Mouse (Mus musculus): ENCODE measurements around the gene Ift172.

Ift172 gene

GRCm38 (mm10) chr5:31257616-31258015 is 33.3 kb downstream of the Ift172 start:
- no peak for DNase-seq (ENCODE audit: low spot score in 2 of 2)

DNA sequence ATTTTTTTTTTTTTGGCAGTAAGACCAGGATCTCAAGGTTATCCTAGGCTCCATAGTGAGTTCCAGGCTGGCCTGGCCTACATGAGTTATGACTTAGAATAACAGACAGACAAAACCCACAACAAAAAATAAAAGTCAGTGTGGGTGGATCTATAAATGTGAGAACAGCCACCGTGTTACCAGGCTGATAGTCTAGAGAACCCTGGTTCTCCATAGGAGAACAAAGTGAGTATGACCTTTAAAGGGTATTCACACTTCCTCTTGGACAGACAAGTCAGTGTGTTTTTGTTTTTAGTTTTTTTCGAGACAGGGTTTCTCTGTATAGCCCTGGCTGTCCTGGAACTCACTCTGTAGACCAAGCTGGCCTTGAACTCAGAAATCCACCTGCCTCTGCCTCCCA is 34.9 kb downstream of the Ift172 start:
- no peak for DNase-seq (ENCODE audit: low spot score in 2 of 2)

GRCm38 (mm10) chr5:31255381-31255780 is 35.5 kb downstream of the Ift172 start:
- DNase-seq (ENCODE audit: low spot score in 2 of 2), result no peak

GRCm38 (mm10) chr5:31254901-31255300 is 36.0 kb downstream of the Ift172 start:
- DNase-seq (ENCODE audit: low spot score in 2 of 2), result no peak

- DNase-seq (ENCODE audit: low spot score in 2 of 2), result peak; percentile 48 to 76
Measured at GRCm38 (mm10) chr5:31254452-31254851, 36.5 kb downstream of the Ift172 start.

- DNase-seq (ENCODE audit: low spot score in 2 of 2), result no peak
Measured at GRCm38 (mm10) chr5:31253806-31254205, 37.1 kb downstream of the Ift172 start.

- no peak for DNase-seq (ENCODE audit: low spot score in 2 of 2)
Measured at GRCm38 (mm10) chr5:31252795-31253545, 37.9 kb downstream of the Ift172 start.

DNA sequence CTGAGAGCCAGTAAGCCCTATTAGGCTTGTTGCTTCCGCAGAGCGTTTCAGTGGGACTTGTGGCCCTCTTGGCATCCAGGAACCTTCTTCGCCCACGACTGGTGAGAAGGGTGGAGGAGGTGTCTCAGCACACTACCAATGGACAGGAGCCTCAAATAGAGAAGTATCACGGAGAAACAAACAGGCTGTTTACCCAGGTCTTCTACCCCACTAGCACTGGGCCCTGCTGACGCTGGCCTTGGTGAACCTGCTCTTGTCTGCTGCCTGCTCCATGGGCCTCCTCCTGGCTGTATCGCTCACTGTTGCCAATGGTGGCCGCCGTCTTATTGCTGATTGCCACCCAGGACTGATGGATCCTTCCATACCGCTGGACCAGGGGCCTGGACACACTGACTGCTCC is 38.8 kb downstream of the Ift172 start:
- no peak for DNase-seq (ENCODE audit: low spot score in 2 of 2)

DNA sequence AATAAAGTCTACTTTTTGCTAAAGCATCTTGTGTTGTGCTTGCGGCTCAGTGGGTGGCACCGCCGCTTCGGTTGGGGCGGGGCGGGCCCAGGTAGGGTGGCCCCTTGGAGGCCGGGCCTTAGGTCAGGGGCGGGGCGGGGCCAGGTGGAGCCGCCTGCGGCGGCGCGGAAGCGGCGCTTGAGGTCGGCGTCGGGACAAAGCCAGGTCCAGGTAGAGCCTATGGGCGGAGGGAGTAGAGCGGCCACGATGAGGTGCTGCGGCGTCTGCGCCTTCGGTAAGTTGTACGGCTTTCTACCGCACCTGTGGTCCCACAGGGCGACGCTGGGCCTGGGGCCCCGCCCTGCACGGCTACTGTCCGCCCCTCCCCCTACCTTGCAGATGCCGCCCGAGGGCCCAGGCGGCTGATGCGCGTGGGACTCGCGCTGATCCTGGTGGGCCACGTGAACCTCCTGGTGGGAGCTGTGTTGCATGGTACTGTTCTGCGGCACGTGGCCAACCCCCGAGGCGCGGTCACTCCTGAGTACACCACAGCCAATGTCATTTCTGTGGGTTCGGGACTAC is 39.3 kb downstream of the Ift172 start, which contains the start of gene Krtcap3:
TSS of gene Krtcap3 (plus strand) at position 151 of the 561 bp plus-strand sequence.
- DNase-seq (ENCODE audit: low spot score in 2 of 2), result peak; percentile 68 to 72

GRCm38 (mm10) chr5:31250716-31251115 is 40.2 kb downstream of the Ift172 start:
- DNase-seq (ENCODE audit: low spot score in 2 of 2), result no peak

DNA sequence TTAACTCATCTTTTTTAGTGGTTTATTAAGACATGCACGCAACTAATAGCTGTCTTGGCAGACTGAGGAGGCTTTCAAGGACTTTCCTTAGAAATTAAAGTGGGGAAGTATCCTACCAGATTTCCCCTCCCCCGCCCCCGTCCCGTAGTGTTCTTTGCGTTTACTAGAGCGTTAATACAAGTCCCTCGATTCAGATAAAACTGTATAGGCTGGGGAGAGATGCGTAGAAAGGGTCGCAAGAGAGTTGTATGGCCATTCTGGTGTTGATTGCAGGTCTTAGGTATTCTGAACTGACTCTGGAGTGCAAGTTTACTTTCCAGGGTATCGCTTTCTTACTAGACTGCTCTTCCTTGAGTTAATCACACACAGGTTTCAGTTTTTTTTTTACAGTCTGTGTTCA is 48.7 kb downstream of the Ift172 start:
- no peak for DNase-seq (ENCODE audit: low spot score in 2 of 2)

GRCm38 (mm10) chr5:31241522-31242034 is 49.3 kb downstream of the Ift172 start:
- no peak for DNase-seq (ENCODE audit: low spot score in 2 of 2)

GRCm38 (mm10) chr5:31240637-31241521 is 50.0 kb downstream of the Ift172 start, which contains the start of the genes Nrbp1 and Gm9970:
TSS of gene Nrbp1 (plus strand) at chr5:31240864.
TSS of gene Gm9970 (minus strand) at chr5:31241232.
- peak; percentile 90 to 95 for DNase-seq (ENCODE audit: low spot score in 2 of 2)

GRCm38 (mm10) chr5:31226641-31227040 is 64.3 kb downstream of the Ift172 start:
- DNase-seq (ENCODE audit: low spot score in 2 of 2), result no peak

DNA sequence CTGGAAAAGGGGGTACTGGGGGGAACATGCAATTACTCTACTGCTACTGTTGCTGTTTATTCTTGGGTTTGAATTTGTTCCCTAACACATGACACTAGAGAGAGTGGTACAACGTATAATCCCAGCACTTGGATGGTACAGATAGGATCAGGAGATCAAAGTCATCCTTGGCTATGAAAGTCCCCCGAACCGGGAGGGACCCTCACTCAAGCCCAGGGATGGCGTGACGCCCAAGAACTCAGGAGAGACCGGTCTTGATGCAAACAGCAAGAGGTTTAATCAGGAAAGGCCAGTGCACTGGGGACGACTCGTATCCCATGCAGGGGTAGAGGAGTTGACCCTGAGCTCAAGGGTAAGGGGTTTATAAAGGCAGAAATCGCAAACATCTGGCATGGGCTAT is 68.2 kb downstream of the Ift172 start:
- DNase-seq (ENCODE audit: low spot score in 2 of 2), result no peak

DNA sequence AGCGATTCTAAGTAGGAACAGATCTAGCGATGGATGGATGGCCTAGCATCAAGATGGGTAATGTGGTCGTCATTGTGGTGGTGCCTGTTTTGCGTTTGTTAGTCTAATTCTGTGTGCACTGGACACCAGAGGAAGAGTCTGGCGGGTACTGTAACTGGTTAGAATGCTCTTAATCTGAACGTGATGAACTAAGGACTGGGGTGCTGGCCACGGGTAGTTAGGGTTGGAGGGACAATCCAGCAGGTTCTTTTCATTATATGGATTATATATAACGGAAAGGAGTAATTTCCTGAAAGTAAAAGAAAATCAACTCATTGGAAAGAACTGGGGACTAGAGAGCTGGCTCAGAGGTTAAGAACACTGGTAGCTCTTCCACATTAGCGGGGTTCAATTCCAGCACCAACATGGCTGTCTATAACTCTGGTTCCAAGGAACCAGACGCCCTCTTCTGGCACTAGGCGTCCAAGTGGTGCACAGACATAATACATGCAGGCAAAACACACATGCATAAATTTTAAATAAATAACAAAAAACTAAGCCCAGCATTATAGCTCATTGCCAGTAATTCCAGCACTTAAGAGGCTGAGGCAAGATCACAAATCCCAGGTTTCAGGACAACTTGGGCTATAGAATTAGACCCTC is 69.5 kb downstream of the Ift172 start:
- DNase-seq (ENCODE audit: low spot score in 2 of 2), result no peak

GRCm38 (mm10) chr5:31220448-31221303 is 70.2 kb downstream of the Ift172 start, which contains the start of gene Ppm1g:
TSS of gene Ppm1g (minus strand) at chr5:31220687.
- DNase-seq (ENCODE audit: low spot score in 2 of 2), result peak; percentile 98

DNA sequence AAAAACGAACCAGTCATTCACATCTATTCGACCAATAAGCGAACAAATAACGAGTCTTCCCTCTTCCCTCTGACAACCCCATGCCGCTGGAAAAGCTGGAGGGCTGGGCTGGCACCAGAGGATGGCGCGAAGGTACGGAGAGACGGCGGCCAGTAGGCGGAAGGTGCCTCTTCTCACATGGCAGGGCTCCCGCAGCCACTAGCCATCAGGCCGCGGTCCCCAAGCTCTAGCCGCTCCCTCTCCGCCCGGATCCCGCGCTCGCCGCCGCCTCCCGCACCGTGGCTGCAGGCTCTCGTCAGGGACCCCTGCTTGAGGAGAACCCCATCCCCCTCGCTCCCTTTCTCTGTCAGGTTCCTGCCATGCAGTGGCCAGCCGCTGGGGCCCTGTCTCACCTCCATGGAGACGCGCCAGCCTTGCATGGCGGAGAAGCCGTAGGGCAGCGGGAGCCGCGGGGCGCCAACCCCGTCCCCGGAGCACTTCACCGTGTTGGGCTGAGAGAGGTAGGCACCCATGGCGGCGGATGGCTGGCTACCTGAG is 70.9 kb downstream of the Ift172 start:
- no peak for DNase-seq (ENCODE audit: low spot score in 2 of 2)

DNA sequence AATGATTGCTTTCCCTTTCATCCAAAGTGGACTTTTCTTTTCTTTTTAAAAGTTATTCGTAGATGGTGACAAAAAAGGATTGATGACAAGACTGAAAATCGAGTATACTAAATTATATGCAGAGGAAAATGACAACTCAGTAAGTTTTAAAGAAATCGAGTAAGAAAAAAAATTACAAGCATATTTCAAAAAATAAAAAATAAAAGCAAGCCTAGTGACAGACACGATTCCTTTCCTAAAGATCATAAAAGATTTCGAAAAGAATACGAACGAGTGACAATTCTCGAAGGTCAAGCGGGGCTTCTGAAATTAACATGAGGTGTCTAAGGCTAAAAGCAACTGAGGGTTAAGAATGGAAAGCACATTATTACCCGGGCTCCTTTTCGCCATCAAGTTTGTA is 71.4 kb downstream of the Ift172 start:
- DNase-seq (ENCODE audit: low spot score in 2 of 2), result no peak

GRCm38 (mm10) chr5:31219070-31219469 is 71.8 kb downstream of the Ift172 start:
- DNase-seq (ENCODE audit: low spot score in 2 of 2), result no peak

Data from urinary bladder, postnatal 36 days (tissue).